Mouse (Mus musculus): ENCODE data around the gene C87414.
"Not testable (repeated sequence)": the region's sequence is repeated elsewhere in the genome, so short reads cannot be mapped to it uniquely, and the experiment has no call there.

C87414 gene

DNA sequence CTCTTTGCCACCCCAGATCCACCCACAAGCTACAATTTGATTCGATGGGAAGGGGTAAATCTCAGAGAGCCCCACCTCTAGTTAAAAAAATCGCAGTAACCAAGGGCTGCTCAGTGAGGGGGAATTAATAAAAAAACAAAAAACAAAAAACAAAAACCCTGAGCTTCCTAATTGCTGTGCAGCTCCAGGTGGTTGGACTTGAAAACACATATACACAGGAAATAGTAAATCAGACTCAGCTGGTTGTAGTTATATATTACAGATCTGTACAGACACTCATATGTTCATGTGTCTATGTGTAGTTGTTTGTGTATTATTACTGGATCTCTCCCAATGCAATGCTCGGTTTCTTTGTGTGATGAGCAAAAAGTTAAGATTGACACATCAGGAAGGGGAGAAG is at the start of gene C87414:
Gene C87414 (minus strand): TSS at position 101 of the 400 bp plus-strand sequence.
- not testable (repeated sequence) for DNase-seq (ENCODE audit: inconsistent ontology term)

DNA sequence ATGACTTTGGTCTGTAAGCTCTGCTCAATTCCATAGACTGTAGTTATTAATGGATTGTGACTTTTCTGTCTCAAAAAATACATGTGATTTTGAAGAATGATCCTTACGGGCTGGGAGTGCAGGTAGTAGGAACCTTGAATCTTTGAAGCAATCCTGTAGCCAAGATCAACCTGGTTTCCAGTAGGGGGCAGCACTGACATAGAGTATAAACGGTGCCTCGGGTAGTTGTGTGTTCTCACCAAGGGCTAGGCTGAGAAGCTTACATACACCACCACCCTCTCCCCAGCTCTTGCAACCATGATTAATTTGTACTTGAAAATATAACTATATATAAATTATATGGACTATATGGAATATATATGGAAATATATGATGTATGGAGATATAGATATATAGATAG is 13.3 kb upstream of the C87414 start:
- DNase-seq (ENCODE audit: inconsistent ontology term) = not testable (repeated sequence)

All from Muller cell, postnatal 12 days (primary cell).